Mouse (Mus musculus): ENCODE results near the gene Auts2. TPM values are rescaled to one million over a fixed set of nuclear protein-coding genes. Genes with fewer than 3 reads are reported as not detected.

Gene Auts2
- polyA plus RNA-seq, 1 experiment from 2014 or later: 30.4 TPM

GRCm38 (mm10) chr5:132011795-132012194 is 531.3 kb downstream of the Auts2 start:
- Histone ChIP-seq H3K27me3 (replicated peaks; ENCODE audit: control insufficient read depth, insufficient read depth, low read length) (no peaks in the 10 kb centered on the region), H3K4me2 (ENCODE audit: low read length) (no peak overlapping the region), H3K4me3 (ENCODE audit: low read depth, low read length) (no peak overlapping the region), H3K9me3 (ENCODE audit: control insufficient read depth, low read length) (no peaks in the 10 kb centered on the region), H3K27ac (ENCODE audit: low read depth) (no peak overlapping the region), H3K4me1 (replicated peaks; ENCODE audit: control insufficient read depth, insufficient read depth, low read length) (no peaks in the 10 kb centered on the region; the same call in none of the 2 replicates), H3K36me3 (ENCODE audit: control insufficient read depth, insufficient read depth, low read length) (no peaks in the 10 kb centered on the region), H3K9ac (ENCODE audit: low read length) (no peak overlapping the region)
- DNase-seq (ENCODE audit: low spot score) (peak; percentile 38), ATAC-seq (replicated peaks; ENCODE audit: low FRiP score, low TSS enrichment, low read depth) (no peak)

DNA sequence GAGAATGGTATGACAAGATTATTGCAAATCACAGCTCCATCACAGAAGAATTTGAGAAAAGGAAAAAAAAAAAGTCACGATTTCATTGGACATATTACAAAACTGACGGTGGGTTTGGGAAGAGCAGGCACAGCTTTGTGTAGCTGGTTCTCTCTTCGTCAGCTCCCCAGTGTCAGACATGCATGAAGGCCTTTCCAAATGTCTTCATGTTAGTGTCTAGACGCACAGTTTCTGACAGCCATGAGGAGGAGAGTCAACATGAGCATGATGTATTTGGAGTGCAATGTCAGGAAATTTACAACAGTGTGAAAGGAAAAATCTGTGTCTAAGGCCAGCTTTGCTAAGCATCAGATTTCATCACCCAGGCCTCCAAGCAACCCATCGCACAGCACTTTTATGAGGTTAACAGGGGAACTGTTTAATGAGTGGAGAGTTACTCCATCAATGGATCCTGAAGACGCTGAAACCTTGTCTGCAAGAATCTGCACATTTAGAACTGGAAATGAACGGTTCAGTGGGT is 534.4 kb downstream of the Auts2 start:
- DNase-seq (ENCODE audit: low spot score): no peak
- no peak for ATAC-seq (replicated peaks; ENCODE audit: low FRiP score, low TSS enrichment, low read depth)
- 53% methylated on average over 7 of the region's 7 CpGs for WGBS

GRCm38 (mm10) chr5:132007907-132008306 is 535.2 kb downstream of the Auts2 start:
- 85% methylated on average over 4 of the region's 4 CpGs for WGBS
- ATAC-seq (replicated peaks; ENCODE audit: low FRiP score, low TSS enrichment, low read depth) (no peak), DNase-seq (ENCODE audit: low spot score) (no peak)

More for the DNA sequence above, 534.4 kb downstream of the Auts2 start:
- H3K36me3 ChIP-seq (ENCODE audit: control insufficient read depth, insufficient read depth, low read length): no peaks in the 10 kb centered on the region
- H3K4me3 ChIP-seq (ENCODE audit: low read depth, low read length): no peak overlapping the region
- no peaks in the 10 kb centered on the region for H3K27me3 ChIP-seq (replicated peaks; ENCODE audit: control insufficient read depth, insufficient read depth, low read length)
- no peaks in the 10 kb centered on the region; the same call in 1 of the 2 replicates for H3K4me1 ChIP-seq (replicated peaks; ENCODE audit: control insufficient read depth, insufficient read depth, low read length)
- H3K4me2 ChIP-seq (ENCODE audit: low read length): no peak overlapping the region
- H3K27ac ChIP-seq (ENCODE audit: low read depth): no peak overlapping the region
- H3K9me3 ChIP-seq (ENCODE audit: control insufficient read depth, low read length): no peaks in the 10 kb centered on the region
- no peak overlapping the region for H3K9ac ChIP-seq (ENCODE audit: low read length)

DNA sequence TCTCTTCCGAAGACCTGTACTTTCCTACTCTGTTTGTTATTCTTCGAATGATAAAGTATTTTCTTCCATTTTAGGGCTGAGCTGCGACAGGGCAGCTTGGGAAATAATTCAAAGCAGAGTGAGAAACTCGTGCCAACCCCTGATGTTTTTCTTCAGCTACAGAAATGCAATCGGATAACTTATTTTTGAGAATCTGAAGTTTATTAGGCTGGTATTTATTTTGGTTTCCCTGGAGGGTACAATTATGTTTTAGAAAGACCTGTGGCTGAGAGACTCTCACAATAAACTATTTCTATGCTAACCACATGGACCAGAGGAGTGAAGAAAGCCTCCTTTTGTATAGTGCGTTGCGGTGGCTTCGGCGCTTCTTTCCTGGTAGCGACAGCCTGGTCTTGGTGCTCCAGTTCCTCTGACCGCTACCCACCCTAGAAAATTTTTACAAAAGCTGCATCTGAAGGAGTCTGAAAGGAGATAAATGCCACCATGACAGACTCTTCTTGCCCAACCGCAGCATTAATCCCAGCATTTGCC is 550.4 kb downstream of the Auts2 start:
- 68% methylated on average over 12 of the region's 12 CpGs for WGBS
- Histone ChIP-seq H3K27ac (ENCODE audit: low read depth) (no peak overlapping the region), H3K4me3 (ENCODE audit: low read depth, low read length) (no peak overlapping the region)

More at GRCm38 (mm10) chr5:132007907-132008306, 535.2 kb downstream of the Auts2 start:
- Histone ChIP-seq H3K9me3 (ENCODE audit: control insufficient read depth, low read length) (no peaks in the 10 kb centered on the region), H3K4me1 (replicated peaks; ENCODE audit: control insufficient read depth, insufficient read depth, low read length) (no peaks in the 10 kb centered on the region; the same call in 1 of the 2 replicates), H3K27ac (ENCODE audit: low read depth) (no peak overlapping the region), H3K36me3 (ENCODE audit: control insufficient read depth, insufficient read depth, low read length) (no peaks in the 10 kb centered on the region), H3K9ac (ENCODE audit: low read length) (no peak overlapping the region), H3K27me3 (replicated peaks; ENCODE audit: control insufficient read depth, insufficient read depth, low read length) (no peaks in the 10 kb centered on the region), H3K4me2 (ENCODE audit: low read length) (no peak overlapping the region), H3K4me3 (ENCODE audit: low read depth, low read length) (no peak overlapping the region)

GRCm38 (mm10) chr5:131992268-131992667 is 550.9 kb downstream of the Auts2 start:
- DNase-seq (ENCODE audit: low spot score) (no peak), ATAC-seq (replicated peaks; ENCODE audit: low FRiP score, low TSS enrichment, low read depth) (no peak)
- WGBS: 81% methylated on average over 6 of the region's 6 CpGs
- Histone ChIP-seq H3K4me1 (replicated peaks; ENCODE audit: control insufficient read depth, insufficient read depth, low read length) (no peaks in the 10 kb centered on the region), H3K27me3 (replicated peaks; ENCODE audit: control insufficient read depth, insufficient read depth, low read length) (no peaks in the 10 kb centered on the region), H3K4me3 (ENCODE audit: low read depth, low read length) (no peak overlapping the region), H3K36me3 (ENCODE audit: control insufficient read depth, insufficient read depth, low read length) (no peaks in the 10 kb centered on the region), H3K27ac (ENCODE audit: low read depth) (no peak overlapping the region), H3K9me3 (ENCODE audit: control insufficient read depth, low read length) (no peaks in the 10 kb centered on the region), H3K9ac (ENCODE audit: low read length) (no peak overlapping the region), H3K4me2 (ENCODE audit: low read length) (no peak overlapping the region)

More for the DNA sequence above, 550.4 kb downstream of the Auts2 start:
- no peaks in the 10 kb centered on the region for H3K9me3 ChIP-seq (ENCODE audit: control insufficient read depth, low read length)
- DNase-seq (ENCODE audit: low spot score): no peak
- H3K27me3 ChIP-seq (replicated peaks; ENCODE audit: control insufficient read depth, insufficient read depth, low read length): no peaks in the 10 kb centered on the region
- no peak overlapping the region for H3K9ac ChIP-seq (ENCODE audit: low read length)
- no peaks in the 10 kb centered on the region for H3K36me3 ChIP-seq (ENCODE audit: control insufficient read depth, insufficient read depth, low read length)
- no peaks in the 10 kb centered on the region for H3K4me1 ChIP-seq (replicated peaks; ENCODE audit: control insufficient read depth, insufficient read depth, low read length)
- ATAC-seq (replicated peaks; ENCODE audit: low FRiP score, low TSS enrichment, low read depth): no peak
- no peak overlapping the region for H3K4me2 ChIP-seq (ENCODE audit: low read length)

- no peak overlapping the region for H3K4me3 ChIP-seq (ENCODE audit: low read depth, low read length)
- H3K36me3 ChIP-seq (ENCODE audit: control insufficient read depth, insufficient read depth, low read length): no peaks in the 10 kb centered on the region
- WGBS: 64% methylated on average over 1 of the region's 1 CpGs
- no peaks in the 10 kb centered on the region for H3K4me1 ChIP-seq (replicated peaks; ENCODE audit: control insufficient read depth, insufficient read depth, low read length)
- no peak overlapping the region for H3K4me2 ChIP-seq (ENCODE audit: low read length)
- no peaks in the 10 kb centered on the region for H3K27me3 ChIP-seq (replicated peaks; ENCODE audit: control insufficient read depth, insufficient read depth, low read length)
- H3K9me3 ChIP-seq (ENCODE audit: control insufficient read depth, low read length): no peaks in the 10 kb centered on the region
- no peak overlapping the region for H3K27ac ChIP-seq (ENCODE audit: low read depth)
- no peak overlapping the region for H3K9ac ChIP-seq (ENCODE audit: low read length)
- ATAC-seq (replicated peaks; ENCODE audit: low FRiP score, low TSS enrichment, low read depth): no peak
- no peak for DNase-seq (ENCODE audit: low spot score)
Observed at GRCm38 (mm10) chr5:131990532-131990931, 552.6 kb downstream of the Auts2 start.

GRCm38 (mm10) chr5:131981451-131981850 is 561.7 kb downstream of the Auts2 start:
- WGBS: 86% methylated on average over 3 of the region's 3 CpGs
- Histone ChIP-seq H3K27ac (ENCODE audit: low read depth) (no peak overlapping the region), H3K9me3 (ENCODE audit: control insufficient read depth, low read length) (no peaks in the 10 kb centered on the region), H3K4me3 (ENCODE audit: low read depth, low read length) (no peak overlapping the region), H3K4me2 (ENCODE audit: low read length) (no peak overlapping the region), H3K36me3 (ENCODE audit: control insufficient read depth, insufficient read depth, low read length) (no peaks in the 10 kb centered on the region), H3K9ac (ENCODE audit: low read length) (no peak overlapping the region), H3K4me1 (replicated peaks; ENCODE audit: control insufficient read depth, insufficient read depth, low read length) (no peaks in the 10 kb centered on the region), H3K27me3 (replicated peaks; ENCODE audit: control insufficient read depth, insufficient read depth, low read length) (no peaks in the 10 kb centered on the region)
- ATAC-seq (replicated peaks; ENCODE audit: low FRiP score, low TSS enrichment, low read depth) (no peak), DNase-seq (ENCODE audit: low spot score) (no peak)

GRCm38 (mm10) chr5:131978939-131979338 is 564.2 kb downstream of the Auts2 start:
- Histone ChIP-seq H3K4me2 (ENCODE audit: low read length) (no peak overlapping the region), H3K4me1 (replicated peaks; ENCODE audit: control insufficient read depth, insufficient read depth, low read length) (no peaks in the 10 kb centered on the region), H3K9me3 (ENCODE audit: control insufficient read depth, low read length) (no peaks in the 10 kb centered on the region), H3K4me3 (ENCODE audit: low read depth, low read length) (no peak overlapping the region), H3K36me3 (ENCODE audit: control insufficient read depth, insufficient read depth, low read length) (no peaks in the 10 kb centered on the region), H3K27ac (ENCODE audit: low read depth) (no peak overlapping the region), H3K9ac (ENCODE audit: low read length) (no peak overlapping the region), H3K27me3 (replicated peaks; ENCODE audit: control insufficient read depth, insufficient read depth, low read length) (no peaks in the 10 kb centered on the region)
- DNase-seq (ENCODE audit: low spot score) (no peak), ATAC-seq (replicated peaks; ENCODE audit: low FRiP score, low TSS enrichment, low read depth) (no peak)
- WGBS: 57% methylated on average over 9 of the region's 9 CpGs

GRCm38 (mm10) chr5:131977497-131977896 is 565.6 kb downstream of the Auts2 start:
- no peak for ATAC-seq (replicated peaks; ENCODE audit: low FRiP score, low TSS enrichment, low read depth)
- Histone ChIP-seq H3K4me3 (ENCODE audit: low read depth, low read length) (no peak overlapping the region), H3K9ac (ENCODE audit: low read length) (no peak overlapping the region), H3K9me3 (ENCODE audit: control insufficient read depth, low read length) (no peaks in the 10 kb centered on the region), H3K27me3 (replicated peaks; ENCODE audit: control insufficient read depth, insufficient read depth, low read length) (no peaks in the 10 kb centered on the region), H3K36me3 (ENCODE audit: control insufficient read depth, insufficient read depth, low read length) (no peaks in the 10 kb centered on the region), H3K27ac (ENCODE audit: low read depth) (no peak overlapping the region), H3K4me2 (ENCODE audit: low read length) (no peak overlapping the region), H3K4me1 (replicated peaks; ENCODE audit: control insufficient read depth, insufficient read depth, low read length) (no peaks in the 10 kb centered on the region)
- 64% methylated on average over 3 of the region's 3 CpGs for WGBS
- no peak for DNase-seq (ENCODE audit: low spot score)
